Mouse (Mus musculus) embryonic facial prominence, embryonic 15.5 days (tissue): ENCODE results near the gene Kcnc1. TPM values are rescaled to one million over a fixed set of nuclear protein-coding genes. Genes with fewer than 3 reads are reported as not detected.

Experiments used
- ATAC-seq: fragments of 200-750 bp; cut with Nextera tagmentation; 2 replicates; pipeline ENCODE4 v1.8.0; 2017; ENCODE audit warnings: low read depth, moderate TSS enrichment; ENCODE audit not compliant: insufficient number of reproducible peaks, low FRiP score, low TSS enrichment
- H3K27ac ChIP-seq: fragments of 300-500 bp; sonication (generic); replicated peaks from 2 replicates; pipeline ENCODE4 v1.5.1; 2015; ENCODE audit warnings: mild to moderate bottlenecking, inconsistent platforms
- H3K27me3 ChIP-seq: fragments of 300-500 bp; sonication (generic); 2 replicates; pipeline ENCODE4 v1.6.1; 2015; ENCODE audit warnings: inconsistent platforms
- H3K36me3 ChIP-seq: fragments of 300-500 bp; sonication (generic); 2 replicates; pipeline ENCODE4 v1.6.1; 2015; ENCODE audit warnings: mild to moderate bottlenecking, inconsistent platforms
- H3K4me1 ChIP-seq: fragments of 300-500 bp; sonication (generic); 2 replicates; pipeline ENCODE4 v1.6.1; 2015; ENCODE audit warnings: inconsistent platforms
- H3K4me2 ChIP-seq: fragments of 300-500 bp; sonication (generic); replicated peaks from 2 replicates; pipeline ENCODE4 v1.6.1; 2015; ENCODE audit warnings: mild to moderate bottlenecking, inconsistent platforms
- H3K4me3 ChIP-seq: fragments of 300-500 bp; sonication (generic); replicated peaks from 2 replicates; pipeline ENCODE4 v1.5.1; 2015; ENCODE audit warnings: mild to moderate bottlenecking, inconsistent platforms
- H3K9ac ChIP-seq: fragments of 300-500 bp; sonication (generic); 2 replicates; pipeline ENCODE4 v1.6.1; 2015; ENCODE audit warnings: inconsistent platforms
- H3K9me3 ChIP-seq: fragments of 300-500 bp; sonication (generic); replicated peaks from 2 replicates; pipeline ENCODE4 v1.6.1; 2016; ENCODE audit warnings: inconsistent platforms
- WGBS: fragments of 180-500 bp; shearing (Covaris S2); methylation state at CpG from one replicate; pipeline ENCODE4 v1.1.7; 2015; 5-methylcytosine and 5-hydroxymethylcytosine counted together
- polyA plus RNA-seq: library from polyadenylated mRNA; unstranded; fragments of >200 nt; fragmentation: Nextera tagmentation; extraction: Ambion mirVana; gene quantifications from 2 replicates; pipeline ENCODE4 v1.2.1, GENCODE M21; 2015

The Kcnc1 gene
- polyA plus RNA-seq, 1 experiment from 2014 or later: 0.31 TPM

GRCm38 (mm10) chr7:46408606-46409005 lies 12.3 kb downstream of the Kcnc1 start:
- 72% methylated on average over 9 of the region's 9 CpGs for WGBS
- Histone ChIP-seq H3K4me1 (no peaks in the 10 kb centered on the region), H3K27me3 (no peaks in the 10 kb centered on the region), H3K9me3 (no peaks in the 10 kb centered on the region), H3K36me3 (no peaks in the 10 kb centered on the region), H3K9ac (no peak overlapping the region), H3K4me2 (no peak overlapping the region), H3K4me3 (no peak overlapping the region), H3K27ac (no peak overlapping the region)
- ATAC-seq: no peak

GRCm38 (mm10) chr7:46409204-46409789 lies 13.0 kb downstream of the Kcnc1 start:
- H3K27me3 ChIP-seq: no peaks in the 10 kb centered on the region
- no peak overlapping the region for H3K9ac ChIP-seq
- H3K4me1 ChIP-seq: no peaks in the 10 kb centered on the region
- no peaks in the 10 kb centered on the region for H3K9me3 ChIP-seq
- no peak overlapping the region for H3K4me3 ChIP-seq
- no peaks in the 10 kb centered on the region for H3K36me3 ChIP-seq
- H3K4me2 ChIP-seq: no peak overlapping the region
- no peak overlapping the region for H3K27ac ChIP-seq
- ATAC-seq: no peak
- 46% methylated on average over 12 of the region's 12 CpGs for WGBS

- H3K36me3 ChIP-seq: no peaks in the 10 kb centered on the region
- no peak overlapping the region for H3K27ac ChIP-seq
- ATAC-seq: no peak
- no peaks in the 10 kb centered on the region for H3K9me3 ChIP-seq
- no peak overlapping the region for H3K4me2 ChIP-seq
- WGBS: 79% methylated on average over 6 of the region's 6 CpGs
- H3K4me1 ChIP-seq: no peaks in the 10 kb centered on the region
- no peak overlapping the region for H3K4me3 ChIP-seq
- H3K9ac ChIP-seq: no peak overlapping the region
- H3K27me3 ChIP-seq: no peaks in the 10 kb centered on the region
Observed at GRCm38 (mm10) chr7:46410727-46411126, 14.4 kb downstream of the Kcnc1 start.

GRCm38 (mm10) chr7:46412823-46413222 lies 16.5 kb downstream of the Kcnc1 start:
- ATAC-seq: no peak
- H3K36me3 ChIP-seq: no peaks in the 10 kb centered on the region
- WGBS: 68% methylated on average over 5 of the region's 5 CpGs
- no peaks in the 10 kb centered on the region for H3K27me3 ChIP-seq
- no peak overlapping the region for H3K4me3 ChIP-seq
- H3K9me3 ChIP-seq: no peaks in the 10 kb centered on the region
- H3K4me2 ChIP-seq: no peak overlapping the region
- no peak overlapping the region for H3K9ac ChIP-seq
- no peak overlapping the region for H3K27ac ChIP-seq
- H3K4me1 ChIP-seq: no peaks in the 10 kb centered on the region

GRCm38 (mm10) chr7:46413959-46414725 lies 17.8 kb downstream of the Kcnc1 start:
- Histone ChIP-seq H3K27me3 (no peaks in the 10 kb centered on the region), H3K9ac (no peak overlapping the region), H3K4me2 (no peak overlapping the region), H3K9me3 (no peaks in the 10 kb centered on the region), H3K4me3 (no peak overlapping the region), H3K4me1 (no peaks in the 10 kb centered on the region), H3K36me3 (no peaks in the 10 kb centered on the region), H3K27ac (no peak overlapping the region)
- ATAC-seq: no peak
- WGBS: 72% methylated on average over 6 of the region's 6 CpGs

GRCm38 (mm10) chr7:46415818-46416425 lies 19.6 kb downstream of the Kcnc1 start:
- Histone ChIP-seq H3K27me3 (no peaks in the 10 kb centered on the region), H3K9ac (no peak overlapping the region), H3K9me3 (no peaks in the 10 kb centered on the region), H3K36me3 (no peaks in the 10 kb centered on the region), H3K4me3 (no peak overlapping the region), H3K4me2 (no peak overlapping the region), H3K4me1 (no peaks in the 10 kb centered on the region), H3K27ac (no peak overlapping the region)
- no peak for ATAC-seq
- 56% methylated on average over 14 of the region's 14 CpGs for WGBS

GRCm38 (mm10) chr7:46417467-46417866 lies 21.2 kb downstream of the Kcnc1 start:
- Histone ChIP-seq H3K4me2 (no peak overlapping the region), H3K9ac (no peak overlapping the region), H3K27me3 (no peaks in the 10 kb centered on the region), H3K36me3 (no peaks in the 10 kb centered on the region), H3K9me3 (no peaks in the 10 kb centered on the region), H3K4me3 (no peak overlapping the region), H3K27ac (no peak overlapping the region), H3K4me1 (no peaks in the 10 kb centered on the region)
- ATAC-seq: no peak
- WGBS: 85% methylated on average over 7 of the region's 7 CpGs

GRCm38 (mm10) chr7:46418102-46418622 lies 21.9 kb downstream of the Kcnc1 start:
- Histone ChIP-seq H3K4me1 (no peaks in the 10 kb centered on the region), H3K36me3 (no peaks in the 10 kb centered on the region), H3K27me3 (no peaks in the 10 kb centered on the region), H3K9me3 (no peaks in the 10 kb centered on the region), H3K9ac (no peak overlapping the region), H3K27ac (no peak overlapping the region), H3K4me2 (no peak overlapping the region), H3K4me3 (no peak overlapping the region)
- no peak for ATAC-seq
- 76% methylated on average over 16 of the region's 16 CpGs for WGBS

- Histone ChIP-seq H3K4me3 (no peak overlapping the region), H3K9ac (no peak overlapping the region), H3K27ac (no peak overlapping the region), H3K9me3 (no peaks in the 10 kb centered on the region), H3K4me2 (no peak overlapping the region), H3K27me3 (no peaks in the 10 kb centered on the region), H3K36me3 (no peaks in the 10 kb centered on the region), H3K4me1 (no peaks in the 10 kb centered on the region)
- no peak for ATAC-seq
- 40% methylated on average over 5 of the region's 5 CpGs for WGBS
Observed at GRCm38 (mm10) chr7:46421535-46421934, 25.2 kb downstream of the Kcnc1 start.

- no peak overlapping the region for H3K27ac ChIP-seq
- H3K4me1 ChIP-seq: no peaks in the 10 kb centered on the region
- no peaks in the 10 kb centered on the region for H3K9me3 ChIP-seq
- H3K36me3 ChIP-seq: no peaks in the 10 kb centered on the region
- no peak overlapping the region for H3K4me2 ChIP-seq
- H3K4me3 ChIP-seq: no peak overlapping the region
- ATAC-seq: no peak
- no peak overlapping the region for H3K9ac ChIP-seq
- H3K27me3 ChIP-seq: no peaks in the 10 kb centered on the region
- 68% methylated on average over 8 of the region's 8 CpGs for WGBS
Observed at GRCm38 (mm10) chr7:46422052-46422763, 25.9 kb downstream of the Kcnc1 start.

- Histone ChIP-seq H3K27ac (no peak overlapping the region), H3K27me3 (no peaks in the 10 kb centered on the region), H3K4me3 (no peak overlapping the region), H3K4me1 (no peaks in the 10 kb centered on the region), H3K9me3 (no peaks in the 10 kb centered on the region), H3K9ac (no peak overlapping the region), H3K36me3 (no peaks in the 10 kb centered on the region), H3K4me2 (no peak overlapping the region)
- WGBS: 63% methylated on average over 18 of the region's 18 CpGs
- ATAC-seq: no peak
Observed at GRCm38 (mm10) chr7:46422764-46423412, 26.6 kb downstream of the Kcnc1 start.
